Mouse (Mus musculus): ENCODE measurements around the gene Cdh20.
A peak's percentile ranks its signal among the peaks of the same experiment; 100 is the strongest.

The Cdh20 gene

GRCm38 (mm10) chr1:104768371-104769249, at the start of gene Cdh20:
Gene Cdh20 (plus strand): TSS chr1:104768529.
- DNase-seq, result peak; percentile 50

GRCm38 (mm10) chr1:104746816-104747215, 21.5 kb upstream of the Cdh20 start:
- no peak for DNase-seq

DNA sequence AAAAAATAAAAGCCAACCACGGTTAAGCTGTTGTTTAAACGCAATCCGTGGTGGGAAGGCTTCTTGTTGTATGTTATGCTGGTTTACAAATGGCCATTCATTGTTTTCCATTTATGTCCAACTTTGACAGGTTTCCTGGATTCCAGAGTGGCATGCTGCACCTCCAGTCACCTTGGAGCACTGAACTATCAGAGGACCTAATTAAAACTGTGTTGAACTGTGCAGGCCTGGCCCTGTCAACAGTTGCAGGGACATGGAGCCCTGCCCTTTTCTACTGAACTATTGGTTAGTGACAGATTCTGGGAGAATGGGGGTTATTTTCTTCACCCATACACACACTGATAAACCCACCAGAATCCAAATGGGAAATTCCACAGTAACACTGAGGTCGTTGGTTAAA, 20.9 kb upstream of the Cdh20 start:
- no peak for DNase-seq

DNA sequence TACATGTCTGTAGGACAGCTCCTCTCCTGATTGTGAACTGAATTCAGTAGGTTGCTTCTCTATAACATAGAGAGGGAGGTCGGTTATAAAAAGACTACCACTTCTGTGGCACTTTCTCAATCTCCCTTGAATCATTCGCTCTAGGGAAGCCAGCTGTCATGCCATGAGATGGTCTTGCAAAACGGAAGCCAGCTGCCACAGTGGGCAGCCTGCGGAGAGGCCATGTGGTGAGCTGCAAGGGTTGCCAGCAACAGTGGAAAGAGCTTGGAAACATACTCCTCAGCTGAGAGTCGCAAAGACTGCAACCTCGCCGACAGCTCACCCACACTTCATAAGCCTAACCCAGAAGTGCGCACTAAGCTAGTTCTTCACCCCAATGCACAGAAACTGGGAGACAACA, 13.8 kb upstream of the Cdh20 start:
- DNase-seq, result no peak

DNA sequence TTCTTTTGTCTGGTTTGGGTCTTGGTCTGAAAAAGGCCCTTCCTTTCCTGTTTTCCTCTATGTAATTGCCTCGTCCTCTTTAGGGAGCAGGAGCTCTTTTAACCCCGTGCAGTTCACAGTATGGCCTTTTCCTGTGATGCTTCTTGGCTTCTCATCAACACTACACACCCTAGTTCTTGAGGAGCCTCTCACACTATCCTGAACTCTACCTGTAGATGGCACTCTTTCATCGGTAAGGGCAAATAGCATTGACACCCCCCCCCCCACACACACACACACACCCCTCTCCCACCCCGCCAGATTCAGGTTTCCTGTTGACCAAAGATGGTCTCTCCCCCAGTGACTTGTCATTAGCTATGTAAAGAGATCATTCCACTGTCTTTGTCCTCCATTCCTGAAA, 12.4 kb upstream of the Cdh20 start:
- no peak for DNase-seq

GRCm38 (mm10) chr1:104769250-104769607, 900 bp downstream of the Cdh20 start:
- peak; percentile 26 for DNase-seq

GRCm38 (mm10) chr1:104771937-104772336, 3.6 kb downstream of the Cdh20 start:
- no peak for DNase-seq

GRCm38 (mm10) chr1:104773207-104773606, 4.9 kb downstream of the Cdh20 start:
- no peak for DNase-seq

DNA sequence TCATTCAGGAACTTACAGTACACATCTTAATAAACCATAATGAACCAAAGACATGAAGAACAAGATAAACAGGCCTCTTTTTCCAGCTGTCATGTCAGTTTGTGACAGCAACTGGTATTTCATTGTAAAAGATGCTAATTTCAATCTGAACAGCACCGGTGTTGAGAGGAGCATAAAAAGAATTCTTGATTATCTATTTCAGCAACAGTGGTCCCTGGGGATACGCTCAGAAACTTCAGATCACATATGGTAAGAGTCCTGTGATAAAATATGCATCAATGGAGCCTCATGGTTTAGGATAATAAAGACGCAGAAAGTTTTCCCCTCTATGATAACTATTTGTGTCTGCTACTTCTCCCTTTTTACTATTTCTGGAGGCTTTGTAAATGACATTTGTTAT, 25.2 kb downstream of the Cdh20 start:
- no peak for DNase-seq

DNA sequence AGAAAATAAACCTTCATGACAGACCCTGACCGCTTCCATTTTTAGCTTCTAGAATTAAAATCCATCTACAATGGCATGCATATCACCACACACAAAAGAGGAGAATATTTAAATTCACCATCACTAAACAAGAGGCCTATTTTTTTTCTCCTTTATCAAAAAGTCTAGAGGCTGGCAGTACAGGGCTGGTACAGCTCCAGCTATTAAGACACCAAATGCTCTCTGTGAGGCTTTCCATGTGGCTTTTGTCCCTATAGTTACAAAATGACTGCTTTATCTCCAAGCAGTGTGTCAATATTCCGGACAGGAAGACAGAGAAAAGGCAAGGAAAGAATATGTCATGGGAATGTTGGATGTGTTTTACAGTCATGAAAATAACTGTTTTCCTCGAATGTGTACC, 27.8 kb downstream of the Cdh20 start:
- DNase-seq, result no peak

- DNase-seq, result no peak
Measured at GRCm38 (mm10) chr1:104797139-104797538, 28.8 kb downstream of the Cdh20 start.

GRCm38 (mm10) chr1:104804746-104805145, 36.4 kb downstream of the Cdh20 start:
- no peak for DNase-seq

DNA sequence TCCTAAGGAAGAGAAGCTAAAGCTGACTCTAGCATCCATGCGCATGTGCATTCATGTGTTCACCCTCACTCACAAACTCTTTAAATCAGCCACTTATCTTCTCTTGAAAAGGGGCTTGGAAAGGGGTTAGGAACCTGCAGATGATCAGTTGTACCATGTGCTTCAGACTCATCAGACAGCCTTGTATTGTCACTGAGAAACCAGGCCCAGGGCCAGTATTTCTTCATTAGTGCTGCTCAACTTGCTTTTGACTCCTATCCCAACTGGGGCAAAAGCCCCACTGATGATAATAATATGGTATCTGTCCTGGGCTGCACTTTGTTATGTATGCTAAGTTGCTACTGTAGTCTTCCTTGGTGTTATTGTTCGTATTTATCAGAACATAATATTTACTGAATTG, 38.9 kb downstream of the Cdh20 start:
- DNase-seq, result no peak

GRCm38 (mm10) chr1:104817510-104817909, 49.2 kb downstream of the Cdh20 start:
- no peak for DNase-seq

GRCm38 (mm10) chr1:104828106-104828505, 59.8 kb downstream of the Cdh20 start:
- DNase-seq, result no peak

- no peak for DNase-seq
Measured at GRCm38 (mm10) chr1:104838206-104838915, 70.0 kb downstream of the Cdh20 start.

DNA sequence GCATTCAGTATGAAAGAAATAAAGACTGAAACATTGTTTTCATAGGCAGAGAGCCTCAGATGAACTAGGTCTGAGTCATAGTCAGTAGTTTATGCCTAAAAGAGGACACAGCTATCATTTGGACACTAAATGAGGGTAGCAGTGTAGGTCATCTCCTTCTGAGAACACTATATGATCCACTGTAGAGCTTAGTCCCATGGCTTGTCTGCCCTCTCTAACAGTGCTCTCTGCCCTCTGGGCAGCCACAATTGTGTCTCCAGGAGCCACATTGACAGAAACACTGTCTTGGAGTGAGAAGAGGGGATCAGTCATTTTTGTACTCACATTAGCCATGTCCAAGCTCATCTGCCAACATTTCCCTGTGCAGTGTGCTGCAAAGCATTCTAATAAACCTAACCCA, 70.7 kb downstream of the Cdh20 start:
- no peak for DNase-seq

DNA sequence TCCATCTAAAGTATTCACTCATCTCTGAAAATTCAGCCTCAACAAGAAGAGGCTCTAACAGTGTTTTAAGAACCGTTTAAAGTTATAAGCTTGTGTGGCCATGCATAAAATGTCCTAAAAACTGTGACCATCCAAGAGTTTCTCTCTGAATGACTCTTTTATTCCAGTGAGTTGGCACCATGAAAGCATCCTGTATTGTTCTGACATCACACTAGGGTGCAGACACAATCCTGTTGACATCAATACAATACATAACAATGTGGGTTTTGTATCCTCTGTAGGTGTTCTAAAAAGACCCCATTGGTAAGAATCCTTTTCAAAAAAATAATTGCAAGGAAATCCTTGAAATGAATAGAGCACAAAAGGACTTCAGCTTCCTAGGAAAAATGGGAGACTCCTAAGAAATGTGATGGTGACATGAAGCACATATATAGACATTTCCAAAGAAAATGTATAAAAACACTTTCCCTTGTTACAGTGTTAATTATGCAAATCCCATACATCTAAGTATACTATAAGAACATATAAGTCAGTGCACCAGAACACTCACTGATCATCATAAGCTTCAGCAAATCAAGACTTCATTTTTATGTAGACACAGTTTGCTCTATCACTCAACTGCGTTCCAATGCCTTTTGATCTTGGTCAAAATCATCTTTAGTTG, 80.1 kb downstream of the Cdh20 start:
- no peak for DNase-seq

DNA sequence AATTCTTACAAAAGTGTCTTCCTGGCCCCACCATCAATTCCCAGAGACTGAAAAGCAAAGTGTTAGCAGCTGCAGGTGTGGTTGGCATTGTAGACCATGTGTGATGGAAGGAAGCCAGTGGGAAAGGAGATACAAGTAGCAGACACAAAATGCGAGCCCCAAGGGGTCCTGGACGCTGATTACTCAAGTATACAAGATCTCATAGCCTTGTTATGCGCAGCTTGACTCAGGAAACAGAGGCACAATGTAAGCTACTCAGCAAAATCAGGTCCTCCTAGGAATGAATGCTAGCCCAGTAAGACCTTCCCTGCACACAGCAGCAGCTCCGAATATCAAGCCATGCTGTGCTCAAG, 80.6 kb downstream of the Cdh20 start:
- no peak for DNase-seq

- no peak for DNase-seq
Measured at GRCm38 (mm10) chr1:104877384-104877783, 109.1 kb downstream of the Cdh20 start.

DNA sequence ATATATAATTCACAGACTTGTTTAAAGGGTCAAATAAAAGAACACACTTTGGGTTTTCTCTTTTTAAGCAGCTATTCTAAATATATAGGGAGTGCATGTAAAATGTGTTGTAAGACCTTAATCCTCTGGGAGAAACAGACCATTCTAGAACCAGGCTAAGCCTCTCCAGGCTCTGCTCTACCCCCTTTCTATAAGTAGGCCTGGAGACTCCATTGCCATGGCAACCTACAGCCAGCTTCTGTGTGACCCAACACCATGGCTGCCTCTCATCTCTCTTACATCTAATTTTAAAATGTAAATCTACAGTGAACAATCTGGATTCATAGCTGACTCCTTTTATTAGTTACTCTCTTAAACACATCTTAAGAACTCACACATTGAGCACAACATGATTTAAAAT, 133.5 kb downstream of the Cdh20 start:
- no peak for DNase-seq

GRCm38 (mm10) chr1:104903409-104903808, 135.1 kb downstream of the Cdh20 start:
- no peak for DNase-seq

- DNase-seq, result peak; percentile 8
Measured at GRCm38 (mm10) chr1:104912407-104912806, 144.1 kb downstream of the Cdh20 start.

DNA sequence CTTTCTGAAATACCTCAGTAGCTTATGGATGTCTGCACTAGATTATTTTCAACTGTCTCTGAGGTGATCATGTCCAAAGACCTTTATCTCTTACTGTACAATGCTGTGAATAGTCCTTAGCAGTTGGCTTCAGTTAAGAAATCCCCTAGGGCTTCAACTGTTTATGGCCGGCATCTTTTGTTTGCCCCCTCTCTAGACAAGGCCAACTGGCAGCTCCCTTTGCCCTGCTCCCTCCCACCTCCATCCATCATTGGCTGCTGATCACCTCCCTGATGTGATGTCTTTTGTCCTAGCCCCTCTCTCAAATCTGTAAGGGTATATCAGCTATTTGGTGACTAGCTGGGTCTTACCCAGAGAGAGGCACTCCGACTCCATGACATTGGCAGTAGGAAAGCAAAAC, 148.2 kb downstream of the Cdh20 start:
- DNase-seq, result no peak
